Mouse (Mus musculus) urinary bladder, postnatal 4 days (tissue): ENCODE data around the gene Scaf8.

ENCODE experiments used
- DNase-seq, 2 experiments: peaks; one replicate each; pipeline ENCODE4 v3.0.0; 2021 to 2022; ENCODE audit warnings: low spot score in 2 of 2

Scaf8 gene

GRCm38 (mm10) chr17:3207529-3208240 is 92.9 kb downstream of the Scaf8 start:
- no peak for DNase-seq

GRCm38 (mm10) chr17:3208471-3208870 is 93.7 kb downstream of the Scaf8 start:
- no peak for DNase-seq

GRCm38 (mm10) chr17:3209581-3209980 is 94.8 kb downstream of the Scaf8 start:
- DNase-seq = no peak

- DNase-seq = no peak
Measured at GRCm38 (mm10) chr17:3210134-3210533, 95.4 kb downstream of the Scaf8 start.

GRCm38 (mm10) chr17:3212105-3212504 is 97.3 kb downstream of the Scaf8 start:
- no peak for DNase-seq

GRCm38 (mm10) chr17:3212886-3213285 is 98.1 kb downstream of the Scaf8 start:
- DNase-seq = no peak

- no peak for DNase-seq
Measured at GRCm38 (mm10) chr17:3214852-3215251, 100.1 kb downstream of the Scaf8 start.

GRCm38 (mm10) chr17:3217023-3217422 is 102.3 kb downstream of the Scaf8 start:
- no peak for DNase-seq

- DNase-seq = no peak
Measured at GRCm38 (mm10) chr17:3218364-3218763, 103.6 kb downstream of the Scaf8 start.

GRCm38 (mm10) chr17:3218916-3219315 is 104.1 kb downstream of the Scaf8 start:
- DNase-seq = no peak

- no peak for DNase-seq
Measured at GRCm38 (mm10) chr17:3220201-3220600, 105.4 kb downstream of the Scaf8 start.

- DNase-seq = no peak
Measured at GRCm38 (mm10) chr17:3223071-3223470, 108.3 kb downstream of the Scaf8 start.

GRCm38 (mm10) chr17:3223721-3224120 is 108.9 kb downstream of the Scaf8 start:
- DNase-seq = no peak

GRCm38 (mm10) chr17:3224383-3225106 is 109.8 kb downstream of the Scaf8 start:
- peak; percentile 72 to 87 for DNase-seq

- DNase-seq = peak in 1 of 2 experiments; percentile 24
Measured at GRCm38 (mm10) chr17:3230231-3231000, 115.6 kb downstream of the Scaf8 start.

- DNase-seq = no peak
Measured at GRCm38 (mm10) chr17:3232626-3233025, 117.9 kb downstream of the Scaf8 start.

- no peak for DNase-seq
Measured at GRCm38 (mm10) chr17:3243672-3244071, 128.9 kb downstream of the Scaf8 start.

GRCm38 (mm10) chr17:3244881-3245739 is 130.3 kb downstream of the Scaf8 start:
- peak in 1 of 2 experiments; percentile 27 for DNase-seq

GRCm38 (mm10) chr17:3246665-3247370 is 132.0 kb downstream of the Scaf8 start:
- DNase-seq = no peak
